Mouse (Mus musculus) CH12.LX (cell line): ENCODE measurements around the gene Tnfsf12. TPM values are rescaled to one million over a fixed set of nuclear protein-coding genes. Genes with fewer than 3 reads are reported as not detected.

Experiments used
- DNase-seq: peaks from one replicate; pipeline ENCODE4 v3.0.0-alpha.2; 2013; ENCODE audit errors: extremely low read depth
- H3K27ac ChIP-seq: 2 replicates; pipeline ENCODE4 v1.5.1; 2012; ENCODE audit warnings: low read depth, mild to moderate bottlenecking, control low read depth, moderate library complexity; ENCODE audit not compliant: insufficient read depth
- H3K27me3 ChIP-seq: replicated peaks from 2 replicates; pipeline ENCODE3; 2012; ENCODE audit warnings: inconsistent platforms
- H3K36me3 ChIP-seq, 2 experiments: replicated peaks in 1 of 2; 2 replicates each; pipeline versions ENCODE3 to v1.6.1; 2012; ENCODE audit warnings: inconsistent platforms in 1 of 2, low read length in 1 of 2, mild to moderate bottlenecking in 1 of 2, mixed read lengths in 1 of 2, moderate library complexity in 1 of 2; ENCODE audit not compliant: control insufficient read depth in 1 of 2, insufficient read depth in 1 of 2
- H3K4me1 ChIP-seq, 2 experiments: 2 replicates each; pipeline ENCODE4 v1.6.1; 2012; ENCODE audit warnings: inconsistent platforms in 1 of 2, moderate library complexity in 1 of 2; ENCODE audit not compliant: insufficient read depth in 2 of 2, control insufficient read depth in 1 of 2
- H3K4me2 ChIP-seq: 2 replicates; pipeline ENCODE4 v1.6.1; 2012; ENCODE audit warnings: low read depth, mild to moderate bottlenecking, control low read depth; ENCODE audit not compliant: poor library complexity, insufficient read depth, severe bottlenecking
- H3K4me3 ChIP-seq, 3 experiments: fragments of 150-350 bp in 1 of 3; sonication (generic) in 1 of 3; replicated peaks in 1 of 3; 2 replicates each; pipeline versions ENCODE3 to v1.5.1; 2011 to 2012; ENCODE audit warnings: low read depth in 2 of 3, low read length in 2 of 3, mild to moderate bottlenecking in 2 of 3, moderate library complexity in 2 of 3, control low read depth in 1 of 3, improper control_type of control experiment in 1 of 3, inconsistent platforms in 1 of 3, mixed read lengths in 1 of 3; ENCODE audit not compliant: poor library complexity in 1 of 3
- H3K79me2 ChIP-seq: replicated peaks from 2 replicates; pipeline ENCODE4 v1.6.1; 2012; ENCODE audit warnings: mild to moderate bottlenecking, moderate library complexity; ENCODE audit not compliant: control insufficient read depth, poor library complexity, insufficient read depth, severe bottlenecking; ENCODE audit errors: extremely low read depth
- H3K9ac ChIP-seq: 2 replicates; pipeline ENCODE4 v1.6.1; 2012; ENCODE audit warnings: low read depth, mild to moderate bottlenecking, control low read depth, moderate library complexity; ENCODE audit not compliant: insufficient read depth
- H3K9me3 ChIP-seq: replicated peaks from 2 replicates; pipeline ENCODE3; 2012; ENCODE audit warnings: low read length, inconsistent platforms, mixed read lengths
- CHD2 ChIP-seq: IDR thresholded peaks from 2 replicates; pipeline ENCODE4 v1.6.1; 2011; ENCODE audit warnings: low read length, improper control_type of control experiment
- CTCF ChIP-seq, 2 experiments: IDR thresholded peaks in 1 of 2; conservative IDR thresholded peaks in 1 of 2; 2 replicates each; pipeline ENCODE4 v1.5.1; 2011 to 2012; ENCODE audit warnings: low read depth in 2 of 2, low read length in 2 of 2, improper control_type of control experiment in 1 of 2, inconsistent platforms in 1 of 2, mild to moderate bottlenecking in 1 of 2, moderate library complexity in 1 of 2
- IRF4 ChIP-seq: IDR thresholded peaks from 2 replicates; pipeline ENCODE4 v1.6.1; 2014; ENCODE audit warnings: low read depth, mild to moderate bottlenecking, inconsistent platforms, low read length, improper control_type of control experiment
- JUND ChIP-seq: conservative IDR thresholded peaks from 2 replicates; pipeline ENCODE4 v1.6.1; 2011; ENCODE audit warnings: low read depth, low read length, improper control_type of control experiment
- MAX ChIP-seq: IDR thresholded peaks from 2 replicates; pipeline ENCODE4 v1.6.1; 2011; ENCODE audit warnings: low read length, improper control_type of control experiment
- MEF2A ChIP-seq: IDR thresholded peaks from 2 replicates; pipeline ENCODE4 v1.6.1; 2014; ENCODE audit warnings: low read depth, mild to moderate bottlenecking, inconsistent platforms, low read length, improper control_type of control experiment, borderline replicate concordance
- NELFE ChIP-seq: IDR thresholded peaks from 2 replicates; pipeline ENCODE4 v1.6.1; 2011; ENCODE audit warnings: low read depth, low read length, improper control_type of control experiment
- NRF1 ChIP-seq: IDR thresholded peaks from 2 replicates; pipeline ENCODE4 v1.6.1; 2014; ENCODE audit warnings: low read depth, mild to moderate bottlenecking, inconsistent platforms, low read length, improper control_type of control experiment, moderate library complexity
- PAX5 ChIP-seq: IDR thresholded peaks from 2 replicates; pipeline ENCODE4 v1.6.1; 2012; ENCODE audit warnings: low read length, inconsistent platforms, mixed read lengths
- POLR2A ChIP-seq: IDR thresholded peaks from 2 replicates; pipeline ENCODE4 v1.6.1; 2011; ENCODE audit warnings: low read depth, mild to moderate bottlenecking, improper control_type of control experiment, low read length
- RAD21 ChIP-seq: IDR thresholded peaks from 2 replicates; pipeline ENCODE4 v1.6.1; 2011; ENCODE audit warnings: low read depth, mild to moderate bottlenecking, low read length, improper control_type of control experiment, moderate library complexity
- TBP ChIP-seq: conservative IDR thresholded peaks from 2 replicates; pipeline ENCODE4 v1.6.1; 2011; ENCODE audit warnings: low read depth, low read length, improper control_type of control experiment
- TCF12 ChIP-seq: IDR thresholded peaks from 2 replicates; pipeline ENCODE4 v1.6.1; 2014; ENCODE audit warnings: low read depth, mild to moderate bottlenecking, inconsistent platforms, low read length, improper control_type of control experiment
- UBTF ChIP-seq: IDR thresholded peaks from 2 replicates; pipeline ENCODE4 v1.6.1; 2012; ENCODE audit warnings: low read depth, mild to moderate bottlenecking, inconsistent platforms, low read length, improper control_type of control experiment, moderate library complexity
- ZC3H11A ChIP-seq: IDR thresholded peaks from 2 replicates; pipeline ENCODE4 v1.6.1; 2012; ENCODE audit warnings: low read depth, mild to moderate bottlenecking, inconsistent platforms, low read length, improper control_type of control experiment
- ZMIZ1 ChIP-seq: IDR thresholded peaks from 2 replicates; pipeline ENCODE4 v1.6.1; 2012; ENCODE audit warnings: low read depth, mild to moderate bottlenecking, inconsistent platforms, low read length, improper control_type of control experiment
- dilution Hi-C: fragments of 300-500 bp; cut with MboI; formaldehyde crosslinking; loops from 2 replicates; pipeline ENCODE4 v1.14.3; 2020; ENCODE audit warnings: low sequenced_read_pairs; ENCODE audit not compliant: extremely low pct_unique_long_range_greater_than_20kb, extremely low pct_ligation_motif_present
- in situ Hi-C: fragments of 300-500 bp; cut with MboI; formaldehyde crosslinking; loops from 3 replicates; pipeline ENCODE4 v1.14.3; 2019; ENCODE audit warnings: low sequenced_read_pairs, low pct_ligation_motif_present, low pct_unique_long_range_greater_than_20kb, mixed read lengths
- polyA plus RNA-seq: library from polyadenylated mRNA; unstranded; fragments of >175 nt; gene quantifications from 2 replicates; pipeline ENCODE4 v1.2.1, GENCODE M21; 2012; ENCODE audit warnings: low read depth; ENCODE audit not compliant: insufficient read length
- total RNA-seq, 2 experiments: library from RNA; depleted of rRNA; stranded (reverse); fragments of 300-350 nt in 1 of 2; fragments of >200 nt in 1 of 2; gene quantifications; 2 replicates each; pipeline ENCODE4 v1.2.3; 2012 to 2014

Tnfsf12 gene
- total and polyA plus RNA-seq, 3 experiments = not detected

- H3K27ac ChIP-seq = no peak overlapping the region
- H3K4me2 ChIP-seq = no peak overlapping the region
- H3K4me1 ChIP-seq = no peaks in the 10 kb centered on the region
- no peaks in the 10 kb centered on the region for H3K36me3 ChIP-seq
- in situ Hi-C loops = no loop called here
- dilution Hi-C loops = no loop called here
- no peaks in the 10 kb centered on the region for H3K27me3 ChIP-seq
- H3K9me3 ChIP-seq = peaks cover 1% of the 10 kb centered on the region
- H3K9ac ChIP-seq = no peak overlapping the region
- TF ChIP-seq POLR2A (no peak), ZMIZ1 (no peak), RAD21 (no peak), NRF1 (no peak), MAX (no peak), ZC3H11A (no peak), IRF4 (no peak)
- TF ChIP-seq, all 38 proteins: peak for 0
- Histone ChIP-seq H3K4me3 (no peak overlapping the region), H3K79me2 (no peaks in the 10 kb centered on the region)
- DNase-seq = no peak
Observed at GRCm38 (mm10) chr11:69693421-69693965, 2.2 kb downstream of the Tnfsf12 start.

- no peak overlapping the region for H3K4me3 ChIP-seq
- no peaks in the 10 kb centered on the region for H3K27me3 ChIP-seq
- no peak for DNase-seq
- H3K36me3 ChIP-seq = no peaks in the 10 kb centered on the region
- H3K9ac ChIP-seq = no peak overlapping the region
- no peaks in the 10 kb centered on the region for H3K9me3 ChIP-seq
- in situ Hi-C loops (no loop called here), dilution Hi-C loops (no loop called here)
- TF ChIP-seq POLR2A = no peak
- TF ChIP-seq MEF2A = no peak
- TF ChIP-seq TBP = no peak
- TF ChIP-seq CTCF (conservative IDR thresholded peaks at IDR 0.05 in 1 of 2, IDR thresholded peaks at IDR 0.05 in 1 of 2; ENCODE audit: low read depth in 2 of 2, low read length in 2 of 2) = no peak
- no peak for TF ChIP-seq TCF12
- no peak for TF ChIP-seq PAX5
- TF ChIP-seq UBTF = no peak
- TF ChIP-seq JUND = no peak
- no peak for TF ChIP-seq CHD2
- no peak for TF ChIP-seq NRF1
- TF ChIP-seq NELFE = no peak
- H3K4me1 ChIP-seq = no peaks in the 10 kb centered on the region
- H3K4me2 ChIP-seq = no peak overlapping the region
- no peaks in the 10 kb centered on the region for H3K79me2 ChIP-seq
- no peak overlapping the region for H3K27ac ChIP-seq
Observed at GRCm38 (mm10) chr11:69692863-69693262, 2.8 kb downstream of the Tnfsf12 start.
